Mouse (Mus musculus) embryo, embryonic 11.5 days (tissue): ENCODE data around the gene D130052B06Rik.
A peak's percentile ranks its signal among the peaks of the same experiment; 100 is the strongest.

Source experiments
- DNase-seq: peaks from one replicate; pipeline ENCODE4 v3.0.0-alpha.2; 2012; ENCODE audit warnings: low read depth, low spot score

D130052B06Rik gene

DNA sequence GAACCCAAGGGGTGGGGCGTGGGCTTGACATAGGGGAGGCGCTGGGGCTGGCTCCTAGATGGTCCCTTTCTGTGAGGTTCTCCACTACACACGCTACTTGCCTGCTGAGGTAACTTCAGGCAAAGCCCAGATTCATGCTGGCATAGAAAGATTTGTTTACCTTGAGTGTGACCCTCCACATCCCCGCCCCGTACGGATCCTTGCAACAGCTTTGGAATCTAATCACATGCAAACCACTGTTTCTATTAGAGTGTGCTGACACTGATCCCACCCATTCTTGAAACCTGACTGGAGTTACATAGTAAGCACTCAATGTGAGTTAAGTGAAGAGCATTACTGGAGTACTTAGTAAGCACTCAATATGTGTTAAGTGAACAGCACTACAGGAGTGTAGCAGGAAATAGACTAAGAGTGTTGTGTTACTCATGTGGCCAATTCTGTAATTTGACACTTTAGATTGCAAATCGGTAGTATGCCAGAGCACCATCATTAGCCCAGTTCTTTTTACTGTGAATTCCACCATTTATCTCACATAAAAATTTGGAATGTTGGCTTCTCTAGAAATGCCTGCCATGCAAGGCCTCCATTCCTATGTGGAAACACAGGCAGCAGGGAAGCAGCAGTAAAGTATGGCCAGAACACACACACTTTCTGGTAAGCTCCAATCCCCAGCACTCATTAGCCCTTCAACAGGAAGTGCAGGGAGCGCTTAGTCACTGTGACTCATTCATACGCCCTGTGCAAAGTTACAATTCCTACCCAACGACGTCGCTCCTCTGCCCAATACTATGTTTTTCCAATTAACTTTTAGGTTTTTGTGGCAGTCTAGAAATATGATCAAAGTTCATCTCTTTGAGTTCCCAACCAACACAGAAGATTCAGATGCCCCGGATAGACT is 61.2 kb downstream of the D130052B06Rik start:
- DNase-seq: no peak

DNA sequence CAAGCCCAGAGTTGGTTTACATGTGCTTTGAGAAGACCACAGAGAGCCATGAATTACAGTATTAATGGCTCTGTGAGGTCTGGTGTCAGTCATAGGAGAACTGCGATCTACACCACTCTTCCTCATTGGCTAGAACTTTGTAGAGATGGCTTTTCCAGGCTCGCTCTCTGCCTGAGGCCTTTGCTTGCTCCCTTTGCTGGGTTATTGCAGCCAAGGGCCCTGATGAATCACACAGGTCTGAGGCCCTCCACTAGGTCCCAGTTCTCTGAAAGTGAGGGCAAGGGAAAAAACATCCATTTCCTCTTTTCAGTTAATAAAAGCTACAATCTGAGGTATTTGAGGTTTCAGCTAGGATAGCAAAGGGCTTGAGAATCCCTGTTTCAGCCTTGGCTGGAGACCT is 64.5 kb downstream of the D130052B06Rik start:
- no peak for DNase-seq

DNA sequence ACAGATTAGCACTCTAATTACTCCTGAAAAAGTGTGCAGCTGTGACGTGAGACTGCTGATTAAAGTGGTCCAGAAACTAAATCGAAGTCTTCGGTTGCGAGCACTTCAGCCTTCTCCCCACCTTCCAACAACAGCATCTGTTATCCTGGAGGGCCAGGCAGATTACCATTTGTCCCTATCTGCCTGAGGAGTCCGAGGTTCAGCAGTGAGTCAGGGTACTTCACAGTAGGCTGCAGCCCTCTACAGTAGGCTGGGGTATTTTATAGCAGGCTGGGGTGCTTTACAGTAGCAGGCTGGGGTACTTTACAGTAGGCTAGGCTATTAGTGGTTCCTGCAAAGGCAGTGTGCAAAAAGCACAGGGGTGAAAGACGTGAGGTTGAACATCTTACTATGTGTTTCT is 69.3 kb downstream of the D130052B06Rik start:
- no peak for DNase-seq

DNA sequence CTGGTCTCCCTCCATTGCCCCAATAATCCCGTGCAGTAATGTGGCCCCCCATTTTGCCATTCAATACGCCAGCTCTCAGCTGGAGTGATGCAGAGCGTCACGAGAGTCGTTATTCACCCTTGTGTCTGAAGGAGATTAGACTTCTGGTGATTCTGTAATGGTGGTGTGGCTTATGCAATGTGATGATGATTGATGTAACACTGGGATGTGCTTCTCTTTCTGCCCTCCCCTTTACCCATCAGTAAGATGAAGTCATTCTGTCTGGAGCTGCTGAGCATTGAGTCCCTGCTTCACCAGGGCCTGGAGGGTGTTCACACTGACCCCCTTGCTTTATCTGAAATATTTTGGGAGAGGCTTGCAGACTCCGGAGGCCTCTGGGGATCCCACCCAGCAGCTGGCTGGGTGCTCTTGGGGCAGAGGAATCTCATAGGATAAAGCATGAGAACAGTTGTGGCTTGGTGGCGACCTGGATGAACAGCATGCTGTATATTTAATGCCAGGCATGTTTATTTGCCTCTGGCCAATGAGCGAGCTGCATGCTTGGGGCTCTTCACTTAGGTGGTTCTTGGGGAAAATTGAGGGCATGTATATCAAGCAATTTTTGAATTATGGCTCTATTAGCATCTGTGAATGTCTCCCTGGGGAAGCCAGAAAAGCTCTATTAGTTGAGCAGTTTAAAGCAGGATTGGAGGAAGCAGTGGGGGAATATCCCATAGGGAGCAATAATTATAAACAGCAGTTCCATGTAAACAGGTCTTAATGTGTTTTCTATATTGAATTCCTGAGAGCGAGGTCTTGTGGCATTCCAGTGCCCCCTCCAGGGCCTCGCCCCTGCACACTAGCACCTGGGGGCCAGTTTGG is 71.2 kb downstream of the D130052B06Rik start:
- peak; percentile 8 for DNase-seq
